Mouse (Mus musculus) CH12.LX (cell line): ENCODE measurements around the gene Slc22a7.

Experiments
- CTCF ChIP-seq, 2 experiments: IDR thresholded peaks in 1 of 2; conservative IDR thresholded peaks in 1 of 2; 2 replicates each; pipeline ENCODE4 v1.5.1; 2011 to 2012; ENCODE audit warnings: low read depth in 2 of 2, low read length in 2 of 2, improper control_type of control experiment in 1 of 2, inconsistent platforms in 1 of 2, mild to moderate bottlenecking in 1 of 2, moderate library complexity in 1 of 2
- EP300 ChIP-seq: IDR thresholded peaks from 2 replicates; pipeline ENCODE4 v1.6.1; 2011; ENCODE audit warnings: low read length, improper control_type of control experiment
- HCFC1 ChIP-seq: IDR thresholded peaks from 2 replicates; pipeline ENCODE4 v1.6.1; 2012; ENCODE audit warnings: low read depth, mild to moderate bottlenecking, inconsistent platforms, low read length, improper control_type of control experiment
- KAT2A ChIP-seq: IDR thresholded peaks from 2 replicates; pipeline ENCODE4 v1.6.1; 2012; ENCODE audit warnings: low read length, improper control_type of control experiment, inconsistent platforms; ENCODE audit not compliant: insufficient replicate concordance
- MAFK ChIP-seq: IDR thresholded peaks from 2 replicates; pipeline ENCODE4 v1.6.1; 2011; ENCODE audit warnings: low read length, improper control_type of control experiment; ENCODE audit not compliant: insufficient replicate concordance
- MAX ChIP-seq: IDR thresholded peaks from 2 replicates; pipeline ENCODE4 v1.6.1; 2011; ENCODE audit warnings: low read length, improper control_type of control experiment
- MYC ChIP-seq: IDR thresholded peaks from 2 replicates; pipeline ENCODE4 v1.6.1; 2011; ENCODE audit warnings: low read depth, mild to moderate bottlenecking, improper control_type of control experiment, low read length
- POLR2A ChIP-seq: IDR thresholded peaks from 2 replicates; pipeline ENCODE4 v1.6.1; 2011; ENCODE audit warnings: low read depth, mild to moderate bottlenecking, improper control_type of control experiment, low read length
- POLR2AphosphoS2 ChIP-seq: IDR thresholded peaks from 2 replicates; pipeline ENCODE4 v1.6.1; 2011; ENCODE audit warnings: low read depth, low read length, improper control_type of control experiment
- RCOR1 ChIP-seq: conservative IDR thresholded peaks from 2 replicates; pipeline ENCODE4 v1.6.1; 2012; ENCODE audit warnings: low read depth, mild to moderate bottlenecking, inconsistent platforms, low read length, improper control_type of control experiment
- TBP ChIP-seq: conservative IDR thresholded peaks from 2 replicates; pipeline ENCODE4 v1.6.1; 2011; ENCODE audit warnings: low read depth, low read length, improper control_type of control experiment
- USF1 ChIP-seq: IDR thresholded peaks from 2 replicates; pipeline ENCODE4 v1.6.1; 2014; ENCODE audit warnings: low read depth, mild to moderate bottlenecking, inconsistent platforms, low read length, improper control_type of control experiment
- USF2 ChIP-seq: conservative IDR thresholded peaks from 2 replicates; pipeline ENCODE4 v1.6.1; 2011; ENCODE audit warnings: low read depth, low read length, improper control_type of control experiment
- ZKSCAN1 ChIP-seq: IDR thresholded peaks from 2 replicates; pipeline ENCODE4 v1.6.1; 2012; ENCODE audit warnings: low read depth, inconsistent platforms, low read length, improper control_type of control experiment, borderline replicate concordance

GRCm38 (mm10) chr17:46460673-46461072 is 22.4 kb upstream of the Slc22a7 start:
- no peak for TF ChIP-seq MAX
- no peak for TF ChIP-seq POLR2AphosphoS2
- TF ChIP-seq RCOR1, result no peak
- TF ChIP-seq HCFC1, result no peak
- TF ChIP-seq USF2, result no peak
- TF ChIP-seq CTCF (conservative IDR thresholded peaks at IDR 0.05 in 1 of 2, IDR thresholded peaks at IDR 0.05 in 1 of 2; ENCODE audit: low read depth in 2 of 2, low read length in 2 of 2), result no peak
- no peak for TF ChIP-seq USF1
- no peak for TF ChIP-seq ZKSCAN1
- TF ChIP-seq POLR2A, result no peak
- no peak for TF ChIP-seq MYC
- no peak for TF ChIP-seq EP300
- TF ChIP-seq TBP, result no peak
- TF ChIP-seq KAT2A, result no peak
- TF ChIP-seq MAFK, result no peak
